Comparison of ENCODE assay signal across 19 mouse cellular contexts in genomic region chr13:54746896-54747295, GRCm38 (mm10). TPM values are rescaled to one million over a fixed set of nuclear protein-coding genes. Genes with fewer than 3 reads are reported as not detected.
DNase-seq lines count a peak whose midpoint lies in the region; ATAC-seq lines count a peak whose summit lies in the region.
"Had no signal": no experiment of that assay in that cellular context is flagged by ENCODE, and none has a peak within 500 bp of the region (broad histone marks: within the 10 kb centered on the region; RNA-seq: fewer than 3 reads in every experiment).

No protein-coding gene starts in this region.

- no peak for DNase-seq in forebrain, embryonic 10.5 days (ENCODE audit: extremely low spot score, low spot score)
- DNase-seq in MN1 (ENCODE audit: low spot score) = peak; percentile 69
- DNase-seq in cerebellum, postnatal 10 days = peak; percentile 82 to 87
- no peak for DNase-seq in heart, postnatal 25 days (ENCODE audit: low spot score)
- no peak for DNase-seq in heart, adult 8-10 months (ENCODE audit: low spot score)
- no peak for DNase-seq in thymus, adult 18-20 months
- DNase-seq: adrenal gland, postnatal 10 days; heart, postnatal 4 days; kidney, adult 9 months; lung, postnatal 4 days; right cerebral cortex, adult 18-20 months had no signal

- peaks cover 36% of the 10 kb centered on the region for H3K4me1 ChIP-seq in forebrain, embryonic 12.5 days
- H3K4me1 ChIP-seq in forebrain, embryonic 10.5 days = peaks cover 42% of the 10 kb centered on the region
- peaks cover 23% of the 10 kb centered on the region for H3K4me1 ChIP-seq in hindbrain, embryonic 16.5 days (ENCODE audit: control insufficient read depth, insufficient read depth, low read depth, low read length)

- no peak overlapping the region for H3K9ac ChIP-seq in forebrain, embryonic 12.5 days
- no peak overlapping the region for H3K9ac ChIP-seq in hindbrain, embryonic 16.5 days (ENCODE audit: low read depth, low read length)
- H3K9ac ChIP-seq: liver, embryonic 14.5 days had no signal

- no peaks in the 10 kb centered on the region for H3K36me3 ChIP-seq in forebrain, embryonic 12.5 days (replicated peaks)
- no peaks in the 10 kb centered on the region for H3K36me3 ChIP-seq in forebrain, embryonic 10.5 days (replicated peaks)
- no peaks in the 10 kb centered on the region for H3K36me3 ChIP-seq in hindbrain, embryonic 16.5 days (ENCODE audit: control insufficient read depth, insufficient read depth, low read length)
- H3K36me3 ChIP-seq: limb, embryonic 10.5 days had no signal

- H3K27ac ChIP-seq in forebrain, embryonic 12.5 days = no peak overlapping the region
- H3K27ac ChIP-seq in forebrain, embryonic 10.5 days = no peak overlapping the region
- no peak overlapping the region for H3K27ac ChIP-seq in hindbrain, embryonic 16.5 days (ENCODE audit: low read depth, low read length)
- H3K27ac ChIP-seq: limb, embryonic 10.5 days; liver, embryonic 14.5 days had no signal

- ATAC-seq in forebrain, embryonic 12.5 days (ENCODE audit: low FRiP score) = no peak
- no peak for ATAC-seq in hindbrain, embryonic 16.5 days

- 36% methylated on average over 10 of the region's 10 CpGs for WGBS in forebrain, embryonic 12.5 days
- 36% methylated on average over 10 of the region's 10 CpGs for WGBS in forebrain, embryonic 10.5 days
- WGBS in hindbrain, embryonic 16.5 days = 21% methylated on average over 10 of the region's 10 CpGs

- H3K4me3 ChIP-seq in forebrain, embryonic 12.5 days (replicated peaks) = no peak overlapping the region
- no peak overlapping the region for H3K4me3 ChIP-seq in forebrain, embryonic 10.5 days
- no peak overlapping the region for H3K4me3 ChIP-seq in hindbrain, embryonic 16.5 days (ENCODE audit: low read length)
- H3K4me3 ChIP-seq: limb, embryonic 10.5 days; myocyte had no signal

- peak overlapping the region; percentile 27 for H3K4me2 ChIP-seq in forebrain, embryonic 12.5 days
- H3K4me2 ChIP-seq in hindbrain, embryonic 16.5 days (ENCODE audit: low read length) = peak overlapping the region; percentile 81

- peaks cover 35% of the 10 kb centered on the region for H3K27me3 ChIP-seq in forebrain, embryonic 12.5 days
- H3K27me3 ChIP-seq in forebrain, embryonic 10.5 days (ENCODE audit: poor library complexity, severe bottlenecking) = peaks cover 55% of the 10 kb centered on the region
- H3K27me3 ChIP-seq in hindbrain, embryonic 16.5 days (replicated peaks; ENCODE audit: control insufficient read depth, insufficient read depth, low read length) = no peaks in the 10 kb centered on the region

- intact Hi-C loops in heart, postnatal 25 days (cut with DNase I) = no loop called here

- H3K9me3 ChIP-seq in forebrain, embryonic 12.5 days = no peaks in the 10 kb centered on the region
- no peaks in the 10 kb centered on the region for H3K9me3 ChIP-seq in forebrain, embryonic 10.5 days
- no peaks in the 10 kb centered on the region for H3K9me3 ChIP-seq in hindbrain, embryonic 16.5 days (ENCODE audit: control insufficient read depth, low read length)
- H3K9me3 ChIP-seq: limb, embryonic 10.5 days had no signal

RNA-seq across cellular contexts. Expression of gene Gprin1, which starts 2.8 kb away (rescaled TPM):
- polyA plus RNA-seq in forebrain, embryonic 12.5 days (2016; fragmentation: Nextera tagmentation; extraction: Ambion mirVana) = 4.3 and 11.3 TPM in 2 replicates
- 0.56 and 0.57 TPM in 2 replicates for polyA plus RNA-seq in forebrain, embryonic 10.5 days (2016; fragmentation: Nextera tagmentation; extraction: Ambion mirVana)
- 4.5 and 5.7 TPM in 2 replicates for polyA plus RNA-seq in hindbrain, embryonic 16.5 days (2015; fragmentation: Nextera tagmentation; extraction: Ambion mirVana)
- total RNA-seq in heart, postnatal 25 days (2021) = not detected
- total RNA-seq in heart, adult 8-10 months (2022) = under 1 TPM in 1 of 4 experiments, not detected in 3; 0.16 TPM
- total RNA-seq: granulocyte monocyte progenitor cell, adult 5-6 weeks had no signal

RNA-seq across cellular contexts. Expression of gene Sncb, which starts 19.5 kb away (rescaled TPM):
- 2.7 and 3.6 TPM in 2 replicates for polyA plus RNA-seq in forebrain, embryonic 12.5 days (2016; fragmentation: Nextera tagmentation; extraction: Ambion mirVana)
- 1.1 and 1.8 TPM in 2 replicates for polyA plus RNA-seq in forebrain, embryonic 10.5 days (2016; fragmentation: Nextera tagmentation; extraction: Ambion mirVana)
- polyA plus RNA-seq in hindbrain, embryonic 16.5 days (2015; fragmentation: Nextera tagmentation; extraction: Ambion mirVana) = 130 and 157 TPM in 2 replicates
- not detected for total RNA-seq in heart, postnatal 25 days (2021)
- total RNA-seq in heart, adult 8-10 months (2022) = under 1 TPM in 1 of 4 experiments, not detected in 3; 0.46 TPM
- total RNA-seq: granulocyte monocyte progenitor cell, adult 5-6 weeks; heart, postnatal 4 days had no signal
- polyA plus RNA-seq: limb, embryonic 10.5 days; myocyte had no signal

RNA-seq across cellular contexts. Expression of gene Eif4e1b, which starts 36.9 kb away (rescaled TPM):
- polyA plus RNA-seq in forebrain, embryonic 12.5 days (2016; fragmentation: Nextera tagmentation; extraction: Ambion mirVana) = not detected in 2 replicates
- not detected in 2 replicates for polyA plus RNA-seq in forebrain, embryonic 10.5 days (2016; fragmentation: Nextera tagmentation; extraction: Ambion mirVana)
- not detected in 2 replicates for polyA plus RNA-seq in hindbrain, embryonic 16.5 days (2015; fragmentation: Nextera tagmentation; extraction: Ambion mirVana)
- not detected for total RNA-seq in heart, postnatal 25 days (2021)
- total RNA-seq in heart, adult 8-10 months (2022) = not detected
- total RNA-seq: granulocyte monocyte progenitor cell, adult 5-6 weeks; heart, postnatal 4 days had no signal
- polyA plus RNA-seq: embryonic facial prominence, embryonic 14.5 days; limb, embryonic 10.5 days; liver, embryonic 14.5 days; myocyte; spleen, adult 2 months had no signal

RNA-seq across cellular contexts. Expression of gene Tspan17, which starts 42.3 kb away (rescaled TPM):
- 12.8 and 14.2 TPM in 2 replicates for polyA plus RNA-seq in forebrain, embryonic 12.5 days (2016; fragmentation: Nextera tagmentation; extraction: Ambion mirVana)
- polyA plus RNA-seq in forebrain, embryonic 10.5 days (2016; fragmentation: Nextera tagmentation; extraction: Ambion mirVana) = 7.9 and 9.5 TPM in 2 replicates
- 105 and 131 TPM in 2 replicates for polyA plus RNA-seq in hindbrain, embryonic 16.5 days (2015; fragmentation: Nextera tagmentation; extraction: Ambion mirVana)
- total RNA-seq in heart, postnatal 25 days (2021) = 10 to 100 TPM in 1 of 2 experiments, 1 to 10 TPM in 1; 8.6 to 12.3 TPM
- 10 to 100 TPM; 14.0 to 24.3 (median 18.1) TPM for total RNA-seq in heart, adult 8-10 months (2022)

RNA-seq across cellular contexts. Expression of gene Cdhr2, which starts 45.6 kb away (rescaled TPM):
- 0.05 TPM in 1 of 2 replicates, not detected in the other for polyA plus RNA-seq in forebrain, embryonic 12.5 days (2016; fragmentation: Nextera tagmentation; extraction: Ambion mirVana)
- polyA plus RNA-seq in forebrain, embryonic 10.5 days (2016; fragmentation: Nextera tagmentation; extraction: Ambion mirVana) = 0.04 TPM in 1 of 2 replicates, not detected in the other
- 0.16 and 0.21 TPM in 2 replicates for polyA plus RNA-seq in hindbrain, embryonic 16.5 days (2015; fragmentation: Nextera tagmentation; extraction: Ambion mirVana)
- total RNA-seq in heart, postnatal 25 days (2021) = not detected
- total RNA-seq in heart, adult 8-10 months (2022) = not detected
- total RNA-seq: granulocyte monocyte progenitor cell, adult 5-6 weeks; heart, postnatal 4 days had no signal
- polyA plus RNA-seq: limb, embryonic 10.5 days; myocyte had no signal

Comparison
In these comparisons a context has a peak if more than half of its experiments do, and no peak if none do; other contexts are left out.
1. DNase-seq: peak in MN1 (single experiment) and cerebellum, postnatal 10 days (2 of 2); none in forebrain, embryonic 10.5 days (single experiment), heart, postnatal 25 days (single experiment), heart, adult 8-10 months (single experiment) and thymus, adult 18-20 months (0 of 2).
2. RNA of gene Sncb, which starts 19.5 kb away (polyA plus RNA-seq): 130 to 157 TPM in hindbrain, embryonic 16.5 days; 2.7 to 3.6 TPM in forebrain, embryonic 12.5 days and 1.1 to 1.8 TPM in forebrain, embryonic 10.5 days; every median in the first group is over 10 times any median in the second.